Mouse (Mus musculus) hindbrain, embryonic 13.5 days (tissue): ENCODE measurements around the gene Khdrbs1. TPM values are rescaled to one million over a fixed set of nuclear protein-coding genes. Genes with fewer than 3 reads are reported as not detected.

Source experiments
- ATAC-seq: fragments of 200-750 bp; cut with Nextera tagmentation; 2 replicates; pipeline ENCODE4 v1.8.0; 2017; ENCODE audit warnings: moderate TSS enrichment; ENCODE audit not compliant: low FRiP score
- H3K27ac ChIP-seq: fragments of 300-500 bp; sonication (generic); 2 replicates; pipeline ENCODE4 v1.5.1; 2015; ENCODE audit warnings: inconsistent platforms, mild to moderate bottlenecking, moderate library complexity
- H3K27me3 ChIP-seq: fragments of 300-500 bp; sonication (generic); 2 replicates; pipeline ENCODE4 v1.6.1; 2015; ENCODE audit warnings: mild to moderate bottlenecking, inconsistent platforms
- H3K36me3 ChIP-seq: fragments of 300-500 bp; sonication (generic); 2 replicates; pipeline ENCODE4 v1.6.1; 2015; ENCODE audit warnings: mild to moderate bottlenecking, inconsistent platforms
- H3K4me1 ChIP-seq: fragments of 300-500 bp; sonication (generic); replicated peaks from 2 replicates; pipeline ENCODE4 v1.6.1; 2015; ENCODE audit warnings: inconsistent platforms
- H3K4me2 ChIP-seq: fragments of 300-500 bp; sonication (generic); 2 replicates; pipeline ENCODE4 v1.6.1; 2015; ENCODE audit warnings: inconsistent platforms, mild to moderate bottlenecking, moderate library complexity
- H3K4me3 ChIP-seq: fragments of 300-500 bp; sonication (generic); 2 replicates; pipeline ENCODE4 v1.5.1; 2015; ENCODE audit warnings: mild to moderate bottlenecking, inconsistent platforms
- H3K9ac ChIP-seq: fragments of 300-500 bp; sonication (generic); 2 replicates; pipeline ENCODE4 v1.6.1; 2015; ENCODE audit warnings: mild to moderate bottlenecking, inconsistent platforms
- H3K9me3 ChIP-seq: fragments of 300-500 bp; sonication (generic); 2 replicates; pipeline ENCODE4 v1.6.1; 2016; ENCODE audit warnings: inconsistent platforms
- WGBS: fragments of 180-500 bp; shearing (Covaris S2); methylation state at CpG from one replicate; pipeline ENCODE4 v1.1.7; 2015; 5-methylcytosine and 5-hydroxymethylcytosine counted together
- microRNA-seq: library from miRNA; unstranded; fragments of <30 nt; microRNA quantifications from one replicate; pipeline ENCODE4, GENCODE M21; 2016
- polyA plus RNA-seq: library from polyadenylated mRNA; unstranded; fragments of >200 nt; fragmentation: Nextera tagmentation; extraction: Ambion mirVana; gene quantifications from 2 replicates; pipeline ENCODE4 v1.2.1, GENCODE M21; 2015

The Khdrbs1 gene
- polyA plus RNA-seq, 1 experiment from 2014 or later: 157 TPM

- Histone ChIP-seq H3K36me3 (peaks cover 94% of the 10 kb centered on the region), H3K9me3 (no peaks in the 10 kb centered on the region), H3K4me1 (no peaks in the 10 kb centered on the region), H3K27me3 (no peaks in the 10 kb centered on the region), H3K4me3 (no peak overlapping the region), H3K27ac (no peak overlapping the region), H3K9ac (no peak overlapping the region), H3K4me2 (no peak overlapping the region)
- ATAC-seq: no peak
- WGBS: 96% methylated on average over 14 of the region's 14 CpGs
Measured at GRCm38 (mm10) chr4:129654770-129655169, 87.3 kb downstream of the Khdrbs1 start.

Small RNA genes within 50 kb of the gene (microRNA-seq; reads per million reads assigned to microRNA genes)
- not detected for gene Gm28017
- gene Mir7016: 0.93 reads per million

Other genes with a start within 250 kb of the Khdrbs1 start
- 1,788 and 1,829 TPM in 2 replicates for gene Marcksl1, start 228.7 kb downstream of the Khdrbs1 start, polyA plus RNA-seq
- 111 and 113 TPM in 2 replicates for gene Hdac1, start 199.6 kb downstream of the Khdrbs1 start, polyA plus RNA-seq
- gene Lck, start 168.7 kb downstream of the Khdrbs1 start, polyA plus RNA-seq: 7.6 and 11.1 TPM in 2 replicates
- 0.80 and 0.87 TPM in 2 replicates for gene Fam167b, start 163.8 kb downstream of the Khdrbs1 start, polyA plus RNA-seq
- 208 and 212 TPM in 2 replicates for gene Eif3i, start 141.7 kb downstream of the Khdrbs1 start, polyA plus RNA-seq
- 195 and 196 TPM in 2 replicates for gene Tmem234, start 141.6 kb downstream of the Khdrbs1 start, polyA plus RNA-seq
- 4.0 and 4.3 TPM in 2 replicates for gene Dcdc2b, start 128.0 kb downstream of the Khdrbs1 start, polyA plus RNA-seq
- gene Iqcc, start 123.2 kb downstream of the Khdrbs1 start, polyA plus RNA-seq: 30.0 and 37.8 TPM in 2 replicates
- 130 and 135 TPM in 2 replicates for gene Ccdc28b, start 118.4 kb downstream of the Khdrbs1 start, polyA plus RNA-seq
- gene Txlna, start 101.2 kb downstream of the Khdrbs1 start, polyA plus RNA-seq: 56.8 and 58.1 TPM in 2 replicates
- 15.7 and 17.6 TPM in 2 replicates for gene Kpna6, start 69.5 kb downstream of the Khdrbs1 start, polyA plus RNA-seq
- 16.8 and 18.4 TPM in 2 replicates for gene Tmem39b, start 45.5 kb downstream of the Khdrbs1 start, polyA plus RNA-seq
- 292 and 306 TPM in 2 replicates for gene Ptp4a2, start 68.9 kb upstream of the Khdrbs1 start, polyA plus RNA-seq
- not detected in 2 replicates for gene Spocd1, start 186.9 kb upstream of the Khdrbs1 start, polyA plus RNA-seq
- 9.3 and 11.3 TPM in 2 replicates for gene Adgrb2, start 242.6 kb upstream of the Khdrbs1 start, polyA plus RNA-seq